Mouse (Mus musculus) kidney, postnatal 0 days (tissue): ENCODE results near the gene Tor1b. TPM values are rescaled to one million over a fixed set of nuclear protein-coding genes. Genes with fewer than 3 reads are reported as not detected.
"Not testable (repeated sequence)": the region's sequence is repeated elsewhere in the genome, so short reads cannot be mapped to it uniquely, and the experiment has no call there.

Experiments used
- ATAC-seq: fragments of 200-750 bp; cut with Nextera tagmentation; replicated peaks from 2 replicates; pipeline ENCODE4 v1.8.0; 2017; ENCODE audit warnings: low read depth, moderate number of reproducible peaks, moderate TSS enrichment, moderate library complexity; ENCODE audit not compliant: low FRiP score
- DNase-seq: peaks from one replicate; pipeline ENCODE4 v3.0.0-alpha.2; 2016; ENCODE audit warnings: low spot score
- H3K27ac ChIP-seq: fragments of 300-500 bp; sonication (generic); 2 replicates; pipeline ENCODE4 v1.5.1; 2014; ENCODE audit warnings: mild to moderate bottlenecking
- H3K27me3 ChIP-seq: fragments of 300-500 bp; sonication (generic); 2 replicates; pipeline ENCODE4 v1.6.1; 2014; ENCODE audit warnings: low read length, mixed read lengths; ENCODE audit not compliant: insufficient read depth
- H3K36me3 ChIP-seq: fragments of 300-500 bp; sonication (generic); 2 replicates; pipeline ENCODE4 v1.6.1; 2014; ENCODE audit warnings: low read length, mixed read lengths; ENCODE audit not compliant: insufficient read depth
- H3K4me1 ChIP-seq: fragments of 300-500 bp; sonication (generic); replicated peaks from 2 replicates; pipeline ENCODE4 v1.6.1; 2014; ENCODE audit warnings: antibody characterized with exemption, low read length, mixed read lengths; ENCODE audit not compliant: insufficient read depth
- H3K4me2 ChIP-seq: fragments of 300-500 bp; sonication (generic); 2 replicates; pipeline ENCODE4 v1.6.1; 2014; ENCODE audit warnings: mild to moderate bottlenecking, low read length, moderate library complexity, mixed read lengths
- H3K4me3 ChIP-seq: fragments of 300-500 bp; sonication (generic); replicated peaks from 2 replicates; pipeline ENCODE4 v1.5.1; 2014; ENCODE audit warnings: low read depth, low read length
- H3K9ac ChIP-seq: fragments of 300-500 bp; sonication (generic); 2 replicates; pipeline ENCODE4 v1.6.1; 2014; ENCODE audit warnings: low read depth, low read length
- H3K9me3 ChIP-seq: fragments of 300-500 bp; sonication (generic); replicated peaks from 2 replicates; pipeline ENCODE4 v1.6.1; 2016; ENCODE audit warnings: low read length, inconsistent platforms, mixed read lengths
- CTCF ChIP-seq: IDR thresholded peaks from 2 replicates; pipeline ENCODE4 v1.5.1; 2016; ENCODE audit warnings: antibody characterized with exemption, low read depth, mild to moderate bottlenecking, moderate library complexity
- WGBS: fragments of 180-500 bp; shearing (Covaris S2); extraction: QIAGEN DNeasy Blood & Tissue Kit; methylation state at CpG from one replicate; pipeline ENCODE4 v1.1.7; 2014; 5-methylcytosine and 5-hydroxymethylcytosine counted together
- polyA plus RNA-seq: library from polyadenylated mRNA; unstranded; fragments of >200 nt; fragmentation: Nextera tagmentation; extraction: Ambion mirVana; gene quantifications from 2 replicates; pipeline ENCODE4 v1.2.1, GENCODE M21; 2015

Gene Tor1b
- polyA plus RNA-seq, 1 experiment from 2014 or later = 34.8 TPM

GRCm38 (mm10) chr2:30913022-30913421 lies 39.7 kb upstream of the Tor1b start:
- H3K4me1 ChIP-seq = peaks cover 5% of the 10 kb centered on the region; the same call in 1 of the 2 replicates
- no peak for TF ChIP-seq CTCF
- WGBS = 84% methylated on average over 8 of the region's 8 CpGs
- H3K36me3 ChIP-seq = no peaks in the 10 kb centered on the region
- no peak overlapping the region for H3K27ac ChIP-seq
- H3K9me3 ChIP-seq = no peaks in the 10 kb centered on the region
- ATAC-seq (no peak), DNase-seq (no peak)
- no peak overlapping the region for H3K4me3 ChIP-seq
- H3K4me2 ChIP-seq = no peak overlapping the region
- no peak overlapping the region for H3K9ac ChIP-seq
- no peaks in the 10 kb centered on the region for H3K27me3 ChIP-seq

GRCm38 (mm10) chr2:30914836-30915235 lies 37.9 kb upstream of the Tor1b start:
- no peak overlapping the region for H3K27ac ChIP-seq
- no peak for ATAC-seq
- peaks cover 5% of the 10 kb centered on the region; the same call in 1 of the 2 replicates for H3K4me1 ChIP-seq
- no peaks in the 10 kb centered on the region for H3K27me3 ChIP-seq
- 57% methylated on average over 3 of the region's 3 CpGs for WGBS
- no peak overlapping the region for H3K4me3 ChIP-seq
- no peak overlapping the region for H3K9ac ChIP-seq
- no peak overlapping the region for H3K4me2 ChIP-seq
- no peaks in the 10 kb centered on the region for H3K9me3 ChIP-seq
- H3K36me3 ChIP-seq = no peaks in the 10 kb centered on the region
- DNase-seq = no peak
- TF ChIP-seq CTCF = no peak

GRCm38 (mm10) chr2:30915376-30915775 lies 37.4 kb upstream of the Tor1b start:
- no peak overlapping the region for H3K4me2 ChIP-seq
- no peak for ATAC-seq
- 84% methylated on average over 5 of the region's 5 CpGs for WGBS
- no peak overlapping the region for H3K4me3 ChIP-seq
- H3K27me3 ChIP-seq = no peaks in the 10 kb centered on the region
- no peak overlapping the region for H3K9ac ChIP-seq
- DNase-seq = no peak
- no peaks in the 10 kb centered on the region for H3K9me3 ChIP-seq
- no peaks in the 10 kb centered on the region for H3K36me3 ChIP-seq
- H3K4me1 ChIP-seq = peaks cover 5% of the 10 kb centered on the region; the same call in 1 of the 2 replicates
- no peak overlapping the region for H3K27ac ChIP-seq
- no peak for TF ChIP-seq CTCF

- WGBS = 79% methylated on average over 6 of the region's 6 CpGs
- ATAC-seq, DNase-seq: not testable (repeated sequence)
These were observed 36.8 kb upstream of the Tor1b start for GRCm38 (mm10) chr2:30915933-30916332.

GRCm38 (mm10) chr2:30917649-30918048 lies 35.1 kb upstream of the Tor1b start:
- 85% methylated on average over 7 of the region's 7 CpGs for WGBS
- Histone ChIP-seq H3K9ac (no peak overlapping the region), H3K9me3 (no peaks in the 10 kb centered on the region), H3K4me3 (no peak overlapping the region), H3K27me3 (no peaks in the 10 kb centered on the region), H3K27ac (no peak overlapping the region), H3K4me1 (no peaks in the 10 kb centered on the region), H3K4me2 (no peak overlapping the region), H3K36me3 (no peaks in the 10 kb centered on the region)
- DNase-seq (no peak), ATAC-seq (no peak)
- no peak for TF ChIP-seq CTCF

More at GRCm38 (mm10) chr2:30915933-30916332, 36.8 kb upstream of the Tor1b start:
- H3K36me3 ChIP-seq, H3K9me3 ChIP-seq, H3K4me3 ChIP-seq, H3K4me1 ChIP-seq, H3K27ac ChIP-seq, H3K9ac ChIP-seq, H3K27me3 ChIP-seq, H3K4me2 ChIP-seq: not testable (repeated sequence)

DNA sequence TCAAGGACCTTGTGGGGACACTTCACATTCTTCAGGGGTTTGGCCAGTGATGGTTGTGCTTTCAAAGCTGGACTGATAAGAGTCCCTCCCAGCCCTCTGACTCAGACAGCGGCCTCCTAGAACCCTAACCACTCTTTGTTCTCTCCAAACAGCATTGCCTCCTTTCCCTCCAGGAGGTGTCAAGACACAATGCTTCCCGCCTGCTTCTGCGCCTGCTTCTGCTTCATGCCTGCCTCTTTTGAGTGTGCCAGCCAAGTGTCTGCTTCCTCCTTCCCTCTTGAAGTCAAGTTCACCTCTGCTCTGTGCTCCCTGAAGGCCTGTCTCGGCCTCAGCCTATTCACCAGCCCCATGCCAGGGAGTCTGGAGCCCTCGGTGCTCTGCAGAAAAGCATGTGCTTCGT lies 34.6 kb upstream of the Tor1b start:
- Histone ChIP-seq H3K4me1 (no peaks in the 10 kb centered on the region), H3K36me3 (no peaks in the 10 kb centered on the region), H3K4me2 (no peak overlapping the region), H3K4me3 (no peak overlapping the region), H3K9ac (no peak overlapping the region), H3K27me3 (no peaks in the 10 kb centered on the region), H3K27ac (peak overlapping the region; percentile 11; the same call in 1 of the 2 replicates), H3K9me3 (no peaks in the 10 kb centered on the region)
- no peak for ATAC-seq
- no peak for DNase-seq
- 63% methylated on average over 6 of the region's 6 CpGs for WGBS
- no peak for TF ChIP-seq CTCF

DNA sequence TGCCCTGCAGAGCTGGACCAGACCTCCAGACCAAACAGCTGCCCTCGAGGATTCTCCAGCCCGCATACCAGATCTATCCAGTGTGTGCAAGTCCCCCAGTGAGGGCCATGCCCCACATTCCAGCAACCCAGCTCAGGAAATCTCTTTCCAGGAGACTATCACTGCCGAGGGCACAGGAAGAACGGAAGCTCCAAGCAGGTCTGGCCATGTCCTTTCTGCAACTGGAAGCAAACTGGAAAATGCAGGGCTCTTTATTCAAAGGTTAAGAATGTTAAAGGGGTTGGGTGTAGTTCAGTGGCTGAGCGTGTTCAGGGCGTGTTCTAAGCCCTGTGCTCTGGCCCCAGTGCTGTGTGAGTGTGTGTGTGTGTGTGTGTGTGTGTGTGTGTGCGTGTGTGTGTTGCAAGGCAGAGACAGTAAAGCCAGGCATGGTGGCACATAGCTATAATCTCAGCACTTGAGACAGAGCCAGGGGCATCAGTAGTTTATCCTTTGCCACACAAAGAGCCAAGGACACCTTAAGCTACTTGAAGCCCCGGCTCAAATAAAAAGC lies 33.9 kb upstream of the Tor1b start:
- 45% methylated on average over 8 of the region's 8 CpGs for WGBS
- Histone ChIP-seq H3K4me2 (no peak overlapping the region), H3K27me3 (no peaks in the 10 kb centered on the region), H3K4me1 (no peaks in the 10 kb centered on the region), H3K9me3 (no peaks in the 10 kb centered on the region), H3K36me3 (no peaks in the 10 kb centered on the region), H3K9ac (no peak overlapping the region), H3K27ac (peak overlapping the region; percentile 11; the same call in 1 of the 2 replicates), H3K4me3 (no peak overlapping the region)
- no peak for TF ChIP-seq CTCF
- DNase-seq (no peak), ATAC-seq (peak; percentile 54; the same call in 1 of the 2 replicates)
